Mouse (Mus musculus): ENCODE data around the gene Fgf12. TPM values are rescaled to one million over a fixed set of nuclear protein-coding genes. Genes with fewer than 3 reads are reported as not detected.
A peak's percentile ranks its signal among the peaks of the same experiment; 100 is the strongest.

Fgf12 gene
- polyA plus RNA-seq, 1 experiment, result 3.0 TPM

DNA sequence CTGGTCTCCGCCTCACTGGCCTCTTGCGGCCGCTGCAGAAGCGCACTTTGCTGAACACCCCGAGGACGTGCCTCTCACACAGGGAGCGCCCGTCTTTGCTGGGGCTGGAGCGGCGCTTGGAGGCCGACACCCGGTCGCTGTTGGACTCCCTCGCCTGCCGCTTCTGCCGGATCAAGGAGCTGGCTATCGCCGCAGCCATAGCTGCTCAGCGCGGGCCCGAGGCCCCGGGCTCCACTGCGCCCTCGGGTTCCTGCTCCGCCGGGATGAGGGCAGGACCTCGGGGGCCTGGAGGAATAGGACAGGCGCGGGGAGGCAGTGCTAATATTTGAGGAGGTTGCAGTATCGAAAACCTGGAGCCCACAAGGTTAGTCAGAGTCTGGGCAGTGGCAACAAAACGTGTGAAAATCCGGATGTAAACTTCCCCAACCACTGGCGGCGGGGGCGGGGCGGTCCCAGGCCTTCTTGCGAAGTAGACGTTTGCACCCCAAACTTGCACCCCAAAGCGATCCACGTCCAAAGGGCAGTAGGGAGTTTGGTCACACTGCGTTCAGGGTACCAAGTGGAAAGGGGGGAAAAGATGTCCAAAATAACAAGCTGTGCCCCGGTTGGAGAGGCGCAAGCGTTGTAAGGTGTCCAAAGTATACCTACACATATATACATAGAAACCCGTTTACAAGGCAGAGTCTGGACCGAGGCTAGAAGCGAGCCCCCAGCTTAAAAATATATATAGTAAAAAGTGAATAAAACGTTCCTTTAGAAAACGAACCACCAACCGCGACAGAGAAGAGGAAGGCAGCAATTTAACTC is 307.7 kb downstream of the Fgf12 start:
- Histone ChIP-seq H3K27me3 (ENCODE audit: control insufficient read depth, insufficient read depth, low read length) (no peaks in the 10 kb centered on the region; the same call in 1 of the 2 replicates), H3K4me1 (ENCODE audit: control insufficient read depth, insufficient read depth, low read length) (peaks cover 17% of the 10 kb centered on the region), H3K4me3 (ENCODE audit: control insufficient read depth, low read depth, low read length) (peak overlapping the region; percentile 53), H3K27ac (ENCODE audit: control insufficient read depth, insufficient read depth, low read depth, low read length) (no peak overlapping the region), H3K36me3 (ENCODE audit: control insufficient read depth, insufficient read depth, low read length) (no peaks in the 10 kb centered on the region)
- TF ChIP-seq POLR2A (IDR thresholded peaks at IDR 0.05; ENCODE audit: control insufficient read depth, low read depth, low read length) (no peak), CTCF (IDR thresholded peaks at IDR 0.05; ENCODE audit: control insufficient read depth, insufficient read depth, insufficient replicate concordance, low read depth, low read length) (no peak)

DNA sequence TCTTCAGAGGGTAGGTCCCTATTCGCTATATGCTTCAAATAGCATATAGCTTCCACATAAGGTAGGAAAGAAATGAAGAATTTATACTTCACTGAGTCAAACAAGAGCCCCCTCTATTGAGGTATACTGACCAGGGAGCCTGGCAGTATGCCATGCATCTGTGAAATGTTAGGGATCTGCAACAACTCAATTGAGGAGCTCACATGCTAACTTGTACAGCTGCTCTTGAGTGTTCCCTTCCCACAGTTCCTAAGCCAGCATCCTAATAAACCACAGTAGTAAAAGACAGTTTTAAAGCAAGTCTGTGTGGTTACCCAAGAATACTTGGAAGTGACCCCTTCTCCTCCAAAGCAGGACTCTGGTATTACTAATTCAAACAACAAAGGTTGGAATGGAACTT is 331.3 kb downstream of the Fgf12 start:
- H3K36me3 ChIP-seq (ENCODE audit: control insufficient read depth, insufficient read depth, low read length), result no peaks in the 10 kb centered on the region
- TF ChIP-seq POLR2A (IDR thresholded peaks at IDR 0.05; ENCODE audit: control insufficient read depth, low read depth, low read length) (no peak), CTCF (IDR thresholded peaks at IDR 0.05; ENCODE audit: control insufficient read depth, insufficient read depth, insufficient replicate concordance, low read depth, low read length) (no peak)
- no peaks in the 10 kb centered on the region for H3K27me3 ChIP-seq (ENCODE audit: control insufficient read depth, insufficient read depth, low read length)
- H3K4me3 ChIP-seq (ENCODE audit: control insufficient read depth, low read depth, low read length), result no peak overlapping the region
- no peak overlapping the region for H3K27ac ChIP-seq (ENCODE audit: control insufficient read depth, insufficient read depth, low read depth, low read length)
- no peaks in the 10 kb centered on the region for H3K4me1 ChIP-seq (ENCODE audit: control insufficient read depth, insufficient read depth, low read length)

DNA sequence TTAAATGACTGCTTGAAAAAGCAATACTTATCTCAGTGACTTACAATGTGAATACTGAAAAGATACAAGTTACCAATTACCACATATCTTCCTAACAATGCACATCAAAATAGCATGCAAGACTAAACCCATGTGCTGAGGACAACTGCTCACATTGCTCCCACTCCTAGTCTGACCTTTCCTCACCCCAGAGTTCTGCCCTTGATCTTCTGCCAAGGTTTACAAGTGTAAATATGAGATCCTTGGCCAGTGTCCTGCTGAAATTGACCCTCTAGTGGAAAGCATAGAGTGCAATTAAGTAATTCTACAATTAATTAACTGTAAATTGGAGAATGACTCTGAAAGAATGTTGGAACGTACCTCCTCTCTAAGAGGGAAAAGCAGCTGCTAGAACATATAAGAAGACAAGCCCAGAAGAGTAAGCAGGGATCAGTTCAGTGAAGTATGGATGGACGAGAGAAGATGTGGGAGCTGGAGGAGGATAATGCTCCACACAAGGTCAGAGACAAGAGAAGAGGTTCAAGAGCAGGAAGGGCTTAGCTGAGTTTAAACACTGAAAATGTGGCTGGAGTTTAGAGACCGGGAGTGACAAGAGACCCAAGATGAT is 333.1 kb downstream of the Fgf12 start:
- Histone ChIP-seq H3K4me3 (ENCODE audit: control insufficient read depth, low read depth, low read length) (no peak overlapping the region), H3K27ac (ENCODE audit: control insufficient read depth, insufficient read depth, low read depth, low read length) (no peak overlapping the region), H3K27me3 (ENCODE audit: control insufficient read depth, insufficient read depth, low read length) (no peaks in the 10 kb centered on the region), H3K36me3 (ENCODE audit: control insufficient read depth, insufficient read depth, low read length) (no peaks in the 10 kb centered on the region), H3K4me1 (ENCODE audit: control insufficient read depth, insufficient read depth, low read length) (no peaks in the 10 kb centered on the region)
- TF ChIP-seq POLR2A (IDR thresholded peaks at IDR 0.05; ENCODE audit: control insufficient read depth, low read depth, low read length) (no peak), CTCF (IDR thresholded peaks at IDR 0.05; ENCODE audit: control insufficient read depth, insufficient read depth, insufficient replicate concordance, low read depth, low read length) (no peak)

DNA sequence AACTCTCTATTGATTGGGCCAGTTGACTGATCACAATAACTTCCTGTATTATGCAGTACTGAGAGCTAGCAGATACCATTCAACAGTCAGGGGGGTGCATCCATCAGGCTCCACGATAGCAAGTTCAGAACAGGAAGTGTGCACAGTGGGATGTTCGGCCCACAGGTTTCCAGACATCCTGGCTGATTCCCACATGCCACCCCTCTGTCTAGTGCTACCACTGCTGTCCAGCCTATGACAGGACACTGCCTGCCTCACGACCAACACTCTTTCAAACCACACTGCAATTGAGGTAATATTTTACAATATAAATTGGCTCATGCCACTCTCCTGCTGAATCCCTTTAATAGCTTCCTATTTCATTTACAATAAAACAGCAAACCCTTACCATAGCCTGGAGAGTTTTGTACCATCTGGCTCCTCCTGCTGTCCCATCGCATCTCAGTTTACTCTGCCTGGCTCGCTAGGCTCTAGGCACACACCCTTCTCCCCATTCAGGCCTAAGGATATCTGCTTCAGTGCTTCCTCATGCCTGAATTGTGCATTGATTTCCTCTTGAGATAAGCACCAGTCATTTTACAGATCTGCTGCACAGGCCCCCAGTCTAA is 341.6 kb downstream of the Fgf12 start:
- Histone ChIP-seq H3K27me3 (ENCODE audit: control insufficient read depth, insufficient read depth, low read length) (no peaks in the 10 kb centered on the region), H3K36me3 (ENCODE audit: control insufficient read depth, insufficient read depth, low read length) (no peaks in the 10 kb centered on the region), H3K4me3 (ENCODE audit: control insufficient read depth, low read depth, low read length) (no peak overlapping the region), H3K27ac (ENCODE audit: control insufficient read depth, insufficient read depth, low read depth, low read length) (no peak overlapping the region), H3K4me1 (ENCODE audit: control insufficient read depth, insufficient read depth, low read length) (no peaks in the 10 kb centered on the region)
- TF ChIP-seq CTCF (IDR thresholded peaks at IDR 0.05; ENCODE audit: control insufficient read depth, insufficient read depth, insufficient replicate concordance, low read depth, low read length), result no peak
- no peak for TF ChIP-seq POLR2A (IDR thresholded peaks at IDR 0.05; ENCODE audit: control insufficient read depth, low read depth, low read length)

DNA sequence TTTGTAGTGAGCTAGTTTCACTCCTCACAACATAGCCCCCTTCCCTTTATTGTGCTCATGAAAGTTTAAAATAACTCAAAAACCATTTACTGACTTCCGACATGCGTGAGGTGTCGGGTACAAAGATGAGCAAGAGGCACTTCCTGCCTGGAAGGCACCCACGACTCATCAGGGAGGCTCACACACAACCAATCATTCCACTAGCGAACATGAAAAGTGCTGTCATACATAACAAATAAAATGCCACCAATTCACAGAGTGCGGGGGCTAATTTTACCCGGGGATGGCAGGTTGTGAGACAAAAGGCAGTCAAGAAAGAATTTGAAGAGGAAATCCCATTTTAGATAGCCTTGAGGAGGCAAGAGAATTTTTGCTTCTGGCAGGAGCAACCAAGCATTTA is 344.6 kb downstream of the Fgf12 start:
- Histone ChIP-seq H3K27ac (ENCODE audit: control insufficient read depth, insufficient read depth, low read depth, low read length) (no peak overlapping the region), H3K4me3 (ENCODE audit: control insufficient read depth, low read depth, low read length) (no peak overlapping the region), H3K4me1 (ENCODE audit: control insufficient read depth, insufficient read depth, low read length) (no peaks in the 10 kb centered on the region), H3K36me3 (ENCODE audit: control insufficient read depth, insufficient read depth, low read length) (no peaks in the 10 kb centered on the region), H3K27me3 (ENCODE audit: control insufficient read depth, insufficient read depth, low read length) (no peaks in the 10 kb centered on the region)
- no peak for TF ChIP-seq CTCF (IDR thresholded peaks at IDR 0.05; ENCODE audit: control insufficient read depth, insufficient read depth, insufficient replicate concordance, low read depth, low read length)

DNA sequence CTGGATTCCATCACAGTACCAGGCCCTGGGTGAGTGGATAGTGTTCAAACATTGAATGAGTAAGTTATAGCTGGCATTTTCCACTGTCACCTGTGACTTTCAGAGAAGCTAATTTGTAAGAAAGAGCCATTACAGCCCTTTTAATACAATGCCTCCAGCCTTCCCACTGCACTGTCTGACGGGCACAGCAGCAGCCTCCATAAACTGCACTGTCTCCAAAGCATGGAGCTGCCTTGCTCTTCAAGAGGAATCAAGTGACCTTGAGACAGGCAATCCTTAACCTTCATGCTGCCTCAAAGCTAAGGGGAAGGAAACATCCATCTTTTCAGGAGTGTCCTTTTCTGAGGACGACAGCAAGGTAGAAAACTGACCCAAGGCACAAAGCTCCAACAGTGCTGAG is 345.0 kb downstream of the Fgf12 start:
- no peaks in the 10 kb centered on the region for H3K4me1 ChIP-seq (ENCODE audit: control insufficient read depth, insufficient read depth, low read length)
- TF ChIP-seq POLR2A (IDR thresholded peaks at IDR 0.05; ENCODE audit: control insufficient read depth, low read depth, low read length) (no peak), CTCF (IDR thresholded peaks at IDR 0.05; ENCODE audit: control insufficient read depth, insufficient read depth, insufficient replicate concordance, low read depth, low read length) (no peak)
- H3K36me3 ChIP-seq (ENCODE audit: control insufficient read depth, insufficient read depth, low read length), result no peaks in the 10 kb centered on the region
- no peak overlapping the region for H3K4me3 ChIP-seq (ENCODE audit: control insufficient read depth, low read depth, low read length)
- H3K27ac ChIP-seq (ENCODE audit: control insufficient read depth, insufficient read depth, low read depth, low read length), result no peak overlapping the region
- H3K27me3 ChIP-seq (ENCODE audit: control insufficient read depth, insufficient read depth, low read length), result no peaks in the 10 kb centered on the region

DNA sequence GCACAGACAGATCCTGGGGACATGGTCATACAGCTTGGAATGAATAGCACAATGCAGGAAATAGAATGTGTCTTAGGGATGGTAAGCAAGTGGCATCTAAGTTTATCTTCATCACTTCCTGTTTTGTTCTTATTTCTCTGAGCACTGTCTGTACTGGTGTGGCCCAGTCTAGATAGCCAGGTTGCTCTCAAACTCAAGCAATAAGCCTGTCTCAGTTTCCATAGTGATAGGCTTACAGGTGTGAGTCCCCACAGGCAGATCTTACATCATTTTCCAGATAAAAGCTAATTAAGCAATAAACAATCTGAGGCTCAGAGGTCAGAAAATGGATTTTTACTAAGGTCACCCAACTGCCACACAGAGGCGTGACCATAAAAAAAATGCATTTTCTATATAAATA is 348.7 kb downstream of the Fgf12 start:
- Histone ChIP-seq H3K27ac (ENCODE audit: control insufficient read depth, insufficient read depth, low read depth, low read length) (no peak overlapping the region), H3K4me1 (ENCODE audit: control insufficient read depth, insufficient read depth, low read length) (no peaks in the 10 kb centered on the region), H3K4me3 (ENCODE audit: control insufficient read depth, low read depth, low read length) (no peak overlapping the region), H3K36me3 (ENCODE audit: control insufficient read depth, insufficient read depth, low read length) (no peaks in the 10 kb centered on the region), H3K27me3 (ENCODE audit: control insufficient read depth, insufficient read depth, low read length) (no peaks in the 10 kb centered on the region)
- TF ChIP-seq CTCF (IDR thresholded peaks at IDR 0.05; ENCODE audit: control insufficient read depth, insufficient read depth, insufficient replicate concordance, low read depth, low read length), result no peak
- no peak for TF ChIP-seq POLR2A (IDR thresholded peaks at IDR 0.05; ENCODE audit: control insufficient read depth, low read depth, low read length)

Data from testis, adult 2 months (tissue).